6 mouse cellular contexts compared by ENCODE assay signal in the genomic region with DNA sequence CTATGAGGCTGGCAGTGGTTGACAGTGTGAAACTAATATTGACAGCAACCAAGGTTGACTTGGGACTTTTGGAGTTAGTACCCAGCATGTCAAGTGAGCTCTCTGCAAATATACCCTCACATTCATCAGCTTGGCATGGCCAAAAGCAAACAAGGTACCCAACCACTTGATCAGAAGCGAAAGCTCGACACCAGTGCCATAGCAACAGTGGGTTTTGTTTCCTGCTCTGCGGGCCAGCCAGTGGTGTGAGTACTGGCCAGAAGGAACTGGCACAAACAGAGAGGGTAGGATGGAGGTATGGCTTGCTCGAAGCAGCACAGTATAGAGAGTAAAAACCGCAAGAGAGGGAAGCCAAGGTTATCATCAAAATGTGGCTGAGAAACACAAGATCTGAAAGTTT.
"Had no signal": no experiment of that assay in that cellular context is flagged by ENCODE, and none has a peak within 500 bp of the region (broad histone marks: within the 10 kb centered on the region; RNA-seq: fewer than 3 reads in every experiment).

No protein-coding gene starts in this region.

- DNase-seq: kidney, postnatal 25 days; layer of hippocampus, adult 9-11 months; lung, postnatal 14 days; right cerebral cortex, postnatal 4 days; spleen, adult 18-20 months; thymus, postnatal 4 days had no signal
